Mouse (Mus musculus) left cerebral cortex, adult 11 months (tissue): ENCODE measurements around the gene Cnrip1.
"Not testable (repeated sequence)": the region's sequence is repeated elsewhere in the genome, so short reads cannot be mapped to it uniquely, and the experiment has no call there.

Experiments used
- DNase-seq: peaks from one replicate; pipeline ENCODE4 v3.0.0; 2022; ENCODE audit warnings: low spot score

Cnrip1 gene

GRCm38 (mm10) chr11:17051545-17052475 is at the start of gene Cnrip1, which contains the start of gene Plek:
Gene Cnrip1 (plus strand): TSS chr11:17051586.
Gene Plek (minus strand): TSS chr11:17052381.
- DNase-seq: peak; percentile 76

GRCm38 (mm10) chr11:17002739-17003373 is 48.5 kb upstream of the Cnrip1 start:
- no peak for DNase-seq

- DNase-seq: no peak
Measured at GRCm38 (mm10) chr11:17003757-17004156, 47.6 kb upstream of the Cnrip1 start.

GRCm38 (mm10) chr11:17004899-17005846 is 46.2 kb upstream of the Cnrip1 start:
- DNase-seq: no peak

- DNase-seq: not testable (repeated sequence)
Measured at GRCm38 (mm10) chr11:17006526-17006925, 44.9 kb upstream of the Cnrip1 start.

GRCm38 (mm10) chr11:17007517-17008173 is 43.7 kb upstream of the Cnrip1 start:
- no peak for DNase-seq

GRCm38 (mm10) chr11:17008498-17008941 is 42.9 kb upstream of the Cnrip1 start:
- DNase-seq: no peak

GRCm38 (mm10) chr11:17012948-17013347 is 38.4 kb upstream of the Cnrip1 start:
- DNase-seq: no peak

- no peak for DNase-seq
Measured at GRCm38 (mm10) chr11:17019328-17019727, 32.1 kb upstream of the Cnrip1 start.

- DNase-seq: no peak
Measured at GRCm38 (mm10) chr11:17023206-17023605, 28.2 kb upstream of the Cnrip1 start.

- DNase-seq: no peak
Measured at GRCm38 (mm10) chr11:17023984-17024383, 27.4 kb upstream of the Cnrip1 start.

GRCm38 (mm10) chr11:17045806-17046205 is 5.6 kb upstream of the Cnrip1 start:
- DNase-seq: peak; percentile 48

- DNase-seq: no peak
Measured at GRCm38 (mm10) chr11:17052476-17053049, 1.2 kb downstream of the Cnrip1 start.

GRCm38 (mm10) chr11:17069360-17069759 is 18.0 kb downstream of the Cnrip1 start:
- DNase-seq: not testable (repeated sequence)

GRCm38 (mm10) chr11:17075656-17076055 is 24.3 kb downstream of the Cnrip1 start:
- no peak for DNase-seq

- DNase-seq: no peak
Measured at GRCm38 (mm10) chr11:17082086-17082485, 30.7 kb downstream of the Cnrip1 start.

- DNase-seq: peak; percentile 32
Measured at GRCm38 (mm10) chr11:17082953-17083352, 31.6 kb downstream of the Cnrip1 start.

- no peak for DNase-seq
Measured at GRCm38 (mm10) chr11:17083455-17083854, 32.1 kb downstream of the Cnrip1 start.

GRCm38 (mm10) chr11:17083866-17084265 is 32.5 kb downstream of the Cnrip1 start:
- DNase-seq: no peak

GRCm38 (mm10) chr11:17086106-17086505 is 34.7 kb downstream of the Cnrip1 start:
- DNase-seq: no peak

- DNase-seq: peak; percentile 46
Measured at GRCm38 (mm10) chr11:17106936-17107335, 55.5 kb downstream of the Cnrip1 start.
